Mouse (Mus musculus): Measurements from ENCODE around the gene Zfp616. TPM values are rescaled to one million over a fixed set of nuclear protein-coding genes. Genes with fewer than 3 reads are reported as not detected.

Gene Zfp616
- not detected in 2 replicates for total RNA-seq (2014; rRNA removed)
- polyA plus RNA-seq (2012; rRNA removed) = not detected in 2 replicates

DNA sequence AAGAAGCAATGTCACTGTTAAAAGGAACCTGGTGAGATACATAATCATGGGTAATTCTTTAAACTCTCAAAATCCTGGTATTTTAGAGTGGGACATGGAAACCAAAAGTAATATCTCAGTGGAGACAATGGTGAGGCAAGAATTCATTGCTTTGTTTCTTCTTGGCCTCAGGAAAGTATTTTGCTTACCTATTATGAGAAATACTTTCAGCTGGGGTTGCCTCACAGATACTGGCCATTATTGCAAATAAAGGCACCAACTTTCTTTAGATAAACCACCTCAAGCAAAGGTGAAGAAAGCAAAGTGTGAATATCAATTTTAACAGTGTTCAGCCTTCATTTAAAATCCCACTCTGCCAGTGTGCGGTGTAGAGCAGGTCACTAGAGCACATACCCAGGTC, at the start of gene Zfp616:
Gene Zfp616 (plus strand): TSS at position 301 of the 400 bp plus-strand sequence.
- Histone ChIP-seq H3K36me3 (ENCODE audit: control insufficient read depth, insufficient read depth, low read length) (no peaks in the 10 kb centered on the region), H3K4me1 (ENCODE audit: control insufficient read depth, insufficient read depth, low read length) (no peaks in the 10 kb centered on the region), H3K9ac (ENCODE audit: low read depth, low read length) (no peak within 1 kb of the TSS), H3K27ac (replicated peaks; ENCODE audit: insufficient read depth, low read depth, low read length) (no peak within 1 kb of the TSS), H3K79me2 (ENCODE audit: control insufficient read depth, insufficient read depth, low read length) (no peaks in the 10 kb centered on the region), H3K27me3 (ENCODE audit: control insufficient read depth, insufficient read depth, low read length) (no peaks in the 10 kb centered on the region), H3K4me3 (ENCODE audit: insufficient read depth, low read depth, low read length) (no peak within 1 kb of the TSS)
- TF ChIP-seq POLR2A (IDR thresholded peaks at IDR 0.05; ENCODE audit: extremely low read depth, insufficient read depth, low read length) (no peak), CTCF (IDR thresholded peaks at IDR 0.05; ENCODE audit: low read depth, low read length) (no peak)
- DNase-seq (ENCODE audit: extremely low read depth, low read depth, low spot score) = no peak
- 81% methylated on average over 1 of the region's 1 CpGs for WGBS

DNA sequence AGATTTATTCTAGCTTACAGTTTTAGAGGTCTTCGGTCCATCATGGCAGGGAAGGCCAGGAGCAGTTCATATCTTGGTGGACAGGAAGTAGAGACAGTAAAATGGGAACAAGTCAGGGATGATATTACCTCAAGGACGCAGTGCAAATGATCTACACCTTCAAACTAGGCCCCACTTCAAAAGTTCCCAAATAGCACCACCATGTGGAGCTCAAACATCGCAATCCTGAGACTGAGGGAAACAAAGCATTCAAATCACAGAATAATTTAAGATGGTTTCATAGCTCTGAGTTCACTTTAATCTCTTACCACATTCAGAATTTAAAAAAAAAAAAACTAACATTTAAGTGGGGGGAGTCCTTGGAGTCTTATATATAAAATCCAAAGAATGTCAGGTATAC, 18.4 kb upstream of the Zfp616 start:
- DNase-seq (ENCODE audit: extremely low read depth, low read depth, low spot score) = no peak
- H3K27ac ChIP-seq (replicated peaks; ENCODE audit: insufficient read depth, low read depth, low read length) = no peak overlapping the region
- no peaks in the 10 kb centered on the region for H3K79me2 ChIP-seq (ENCODE audit: control insufficient read depth, insufficient read depth, low read length)
- TF ChIP-seq POLR2A (IDR thresholded peaks at IDR 0.05; ENCODE audit: extremely low read depth, insufficient read depth, low read length) = no peak
- no peak for TF ChIP-seq CTCF (IDR thresholded peaks at IDR 0.05; ENCODE audit: low read depth, low read length)
- no peaks in the 10 kb centered on the region for H3K27me3 ChIP-seq (ENCODE audit: control insufficient read depth, insufficient read depth, low read length)
- H3K4me3 ChIP-seq (ENCODE audit: insufficient read depth, low read depth, low read length) = no peak overlapping the region
- H3K9ac ChIP-seq (ENCODE audit: low read depth, low read length) = no peak overlapping the region
- 55% methylated on average over 3 of the region's 3 CpGs for WGBS
- H3K36me3 ChIP-seq (ENCODE audit: control insufficient read depth, insufficient read depth, low read length) = no peaks in the 10 kb centered on the region
- no peaks in the 10 kb centered on the region for H3K4me1 ChIP-seq (ENCODE audit: control insufficient read depth, insufficient read depth, low read length)

DNA sequence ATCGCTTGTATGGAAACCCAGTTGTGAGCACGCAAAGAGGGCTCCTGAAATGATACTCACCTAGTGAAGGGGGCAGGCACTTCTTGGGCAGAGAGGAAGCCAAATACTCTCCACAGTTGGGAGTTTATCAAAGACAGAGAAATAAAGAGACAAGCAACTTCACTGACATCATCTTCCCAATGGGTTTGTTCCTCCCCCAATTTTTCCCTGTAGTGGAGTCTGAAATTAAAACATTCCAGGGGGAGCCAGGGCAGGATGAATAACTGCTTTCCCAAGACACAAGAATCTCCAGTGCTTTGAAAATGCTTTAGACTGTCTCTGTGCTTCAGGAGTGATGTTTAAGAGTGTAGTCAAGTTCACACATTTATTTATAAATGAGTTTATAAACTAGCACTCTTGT, 13.3 kb upstream of the Zfp616 start, which contains the start of the genes Olfr139 and Olfr399:
Gene Olfr139 (minus strand): TSS at position 101 of the 400 bp plus-strand sequence.
Gene Olfr399 (minus strand): TSS at position 165 of the 400 bp plus-strand sequence.
- no peaks in the 10 kb centered on the region for H3K36me3 ChIP-seq (ENCODE audit: control insufficient read depth, insufficient read depth, low read length)

GRCm38 (mm10) chr11:74100724-74101123, 31.0 kb downstream of the Zfp616 start:
- Histone ChIP-seq H3K4me3 (ENCODE audit: insufficient read depth, low read depth, low read length) (no peak overlapping the region), H3K36me3 (ENCODE audit: control insufficient read depth, insufficient read depth, low read length) (no peaks in the 10 kb centered on the region), H3K9ac (ENCODE audit: low read depth, low read length) (no peak overlapping the region), H3K27me3 (ENCODE audit: control insufficient read depth, insufficient read depth, low read length) (no peaks in the 10 kb centered on the region; the same call in 1 of the 2 replicates), H3K4me1 (ENCODE audit: control insufficient read depth, insufficient read depth, low read length) (no peaks in the 10 kb centered on the region), H3K27ac (replicated peaks; ENCODE audit: insufficient read depth, low read depth, low read length) (no peak overlapping the region), H3K79me2 (ENCODE audit: control insufficient read depth, insufficient read depth, low read length) (no peaks in the 10 kb centered on the region)
- TF ChIP-seq CTCF (IDR thresholded peaks at IDR 0.05; ENCODE audit: low read depth, low read length) = no peak
- TF ChIP-seq POLR2A (IDR thresholded peaks at IDR 0.05; ENCODE audit: extremely low read depth, insufficient read depth, low read length) = no peak
- WGBS = 68% methylated on average over 2 of the region's 2 CpGs
- DNase-seq (ENCODE audit: extremely low read depth, low read depth, low spot score) = no peak

More for the DNA sequence above, 13.3 kb upstream of the Zfp616 start, which contains the start of the genes Olfr139 and Olfr399:
- no peak within 1 kb of the TSS for H3K9ac ChIP-seq (ENCODE audit: low read depth, low read length)
- DNase-seq (ENCODE audit: extremely low read depth, low read depth, low spot score) = no peak
- TF ChIP-seq POLR2A (IDR thresholded peaks at IDR 0.05; ENCODE audit: extremely low read depth, insufficient read depth, low read length) (no peak), CTCF (IDR thresholded peaks at IDR 0.05; ENCODE audit: low read depth, low read length) (no peak)
- H3K4me1 ChIP-seq (ENCODE audit: control insufficient read depth, insufficient read depth, low read length) = no peaks in the 10 kb centered on the region
- H3K4me3 ChIP-seq (ENCODE audit: insufficient read depth, low read depth, low read length) = no peak within 1 kb of the TSS
- no peaks in the 10 kb centered on the region for H3K27me3 ChIP-seq (ENCODE audit: control insufficient read depth, insufficient read depth, low read length)
- H3K79me2 ChIP-seq (ENCODE audit: control insufficient read depth, insufficient read depth, low read length) = no peaks in the 10 kb centered on the region
- no peak within 1 kb of the TSS for H3K27ac ChIP-seq (replicated peaks; ENCODE audit: insufficient read depth, low read depth, low read length)
- WGBS = 72% methylated on average over 2 of the region's 2 CpGs

DNA sequence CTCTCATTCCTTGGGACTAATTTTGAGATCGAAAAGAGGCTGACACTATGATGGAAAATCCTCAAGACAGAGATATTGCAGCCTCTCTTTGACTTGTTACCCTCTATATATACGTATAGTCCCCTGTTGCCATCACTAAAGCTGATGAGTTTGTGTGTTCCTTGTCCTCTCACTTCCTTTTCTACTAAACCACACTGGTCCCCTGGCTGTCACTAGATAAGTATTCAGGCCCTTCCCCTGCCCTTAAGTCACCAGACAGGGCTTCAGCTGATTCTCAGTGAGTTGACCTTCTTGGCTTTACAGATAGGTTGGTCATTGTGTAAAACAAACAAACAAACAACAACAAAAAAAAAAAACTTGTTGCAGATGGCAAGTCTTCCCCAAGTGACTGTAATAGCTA, 31.8 kb downstream of the Zfp616 start:
- Histone ChIP-seq H3K4me1 (ENCODE audit: control insufficient read depth, insufficient read depth, low read length) (no peaks in the 10 kb centered on the region), H3K79me2 (ENCODE audit: control insufficient read depth, insufficient read depth, low read length) (no peaks in the 10 kb centered on the region), H3K9ac (ENCODE audit: low read depth, low read length) (no peak overlapping the region), H3K36me3 (ENCODE audit: control insufficient read depth, insufficient read depth, low read length) (no peaks in the 10 kb centered on the region), H3K27ac (replicated peaks; ENCODE audit: insufficient read depth, low read depth, low read length) (no peak overlapping the region), H3K27me3 (ENCODE audit: control insufficient read depth, insufficient read depth, low read length) (no peaks in the 10 kb centered on the region; the same call in 1 of the 2 replicates), H3K4me3 (ENCODE audit: insufficient read depth, low read depth, low read length) (no peak overlapping the region)
- TF ChIP-seq POLR2A (IDR thresholded peaks at IDR 0.05; ENCODE audit: extremely low read depth, insufficient read depth, low read length) (no peak), CTCF (IDR thresholded peaks at IDR 0.05; ENCODE audit: low read depth, low read length) (no peak)
- 50% methylated on average over 2 of the region's 2 CpGs for WGBS
- no peak for DNase-seq (ENCODE audit: extremely low read depth, low read depth, low spot score)

- WGBS = 29% methylated on average over 5 of the region's 5 CpGs
- DNase-seq (ENCODE audit: extremely low read depth, low read depth, low spot score) = no peak
- Histone ChIP-seq H3K36me3 (ENCODE audit: control insufficient read depth, insufficient read depth, low read length) (no peaks in the 10 kb centered on the region), H3K4me3 (ENCODE audit: insufficient read depth, low read depth, low read length) (no peak overlapping the region), H3K4me1 (ENCODE audit: control insufficient read depth, insufficient read depth, low read length) (no peaks in the 10 kb centered on the region), H3K79me2 (ENCODE audit: control insufficient read depth, insufficient read depth, low read length) (no peaks in the 10 kb centered on the region), H3K27me3 (ENCODE audit: control insufficient read depth, insufficient read depth, low read length) (no peaks in the 10 kb centered on the region), H3K27ac (replicated peaks; ENCODE audit: insufficient read depth, low read depth, low read length) (no peak overlapping the region), H3K9ac (ENCODE audit: low read depth, low read length) (no peak overlapping the region)
- TF ChIP-seq POLR2A (IDR thresholded peaks at IDR 0.05; ENCODE audit: extremely low read depth, insufficient read depth, low read length) (no peak), CTCF (IDR thresholded peaks at IDR 0.05; ENCODE audit: low read depth, low read length) (no peak)
Observed at GRCm38 (mm10) chr11:74105066-74105465, 35.3 kb downstream of the Zfp616 start.

All from liver, adult 2 months (tissue).